Mouse (Mus musculus) cerebral cortex, adult 2 months (tissue): ENCODE data around the gene Reln.

ENCODE experiments used
- WGBS: fragments of 180-500 bp; shearing (Covaris S2); methylation state at CpG from one replicate; pipeline ENCODE4 v1.1.7; 2018; 5-methylcytosine and 5-hydroxymethylcytosine counted together

Reln gene

DNA sequence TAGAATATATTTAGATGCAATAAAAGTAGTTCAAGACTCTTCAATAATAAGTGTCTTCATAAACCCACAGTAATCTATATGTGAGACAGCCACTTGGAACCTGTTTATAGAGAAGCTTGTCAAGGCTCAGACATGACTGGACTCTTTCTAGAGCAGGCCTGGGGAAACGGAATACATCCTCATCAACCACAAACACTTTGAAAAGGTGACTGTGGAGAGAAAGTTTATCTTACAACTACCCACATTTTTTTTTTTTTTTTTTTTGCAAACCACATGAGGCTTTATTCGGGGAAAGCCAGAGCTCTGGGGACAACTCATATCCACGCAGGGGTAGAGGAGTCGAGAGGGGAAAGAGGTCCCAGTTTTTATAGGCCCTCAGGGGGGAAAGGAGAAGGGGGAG, 36.6 kb downstream of the Reln start:
- WGBS = 75% methylated on average over 4 of the region's 4 CpGs

DNA sequence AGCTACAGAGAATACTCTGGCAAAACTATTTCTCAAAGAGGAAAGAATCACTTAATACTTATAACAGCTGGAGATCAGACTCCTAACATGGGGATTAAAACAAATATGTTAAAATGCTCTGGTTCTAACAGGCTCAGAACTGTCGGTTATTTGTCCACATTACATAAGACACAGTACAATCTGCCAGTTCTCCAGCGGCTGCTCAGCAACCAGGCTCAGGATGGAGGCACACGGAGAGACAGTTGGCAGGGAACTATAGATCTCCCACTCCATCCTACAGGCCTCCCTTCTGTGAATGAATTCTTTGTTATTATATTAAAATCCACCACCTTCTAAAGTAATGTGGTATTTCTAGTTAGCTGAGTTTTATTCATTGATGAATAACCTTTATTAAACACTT, 37.4 kb downstream of the Reln start:
- WGBS = 25% methylated on average over 3 of the region's 3 CpGs

DNA sequence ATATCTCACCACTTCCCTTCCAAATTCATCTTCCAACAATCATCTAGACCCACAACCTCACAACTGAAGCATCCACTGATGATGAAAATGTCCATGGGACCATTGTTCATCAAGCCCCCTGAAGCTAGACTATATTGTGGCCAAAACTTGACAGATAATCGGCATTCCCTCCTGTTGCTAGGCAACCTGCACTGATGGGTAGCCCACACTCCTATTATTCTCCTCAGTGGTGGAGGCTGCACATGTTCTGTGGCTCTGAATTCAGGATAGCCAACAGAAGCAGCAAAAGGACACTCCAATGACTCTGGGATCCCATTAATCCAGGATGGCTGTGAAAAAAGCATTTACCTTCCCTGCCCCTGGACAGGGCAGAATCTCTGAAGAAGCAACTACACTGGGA, 40.8 kb downstream of the Reln start:
- 22% methylated on average over 1 of the region's 1 CpGs for WGBS

GRCm38 (mm10) chr5:22302309-22302708, 42.2 kb downstream of the Reln start:
- 58% methylated on average over 5 of the region's 5 CpGs for WGBS

DNA sequence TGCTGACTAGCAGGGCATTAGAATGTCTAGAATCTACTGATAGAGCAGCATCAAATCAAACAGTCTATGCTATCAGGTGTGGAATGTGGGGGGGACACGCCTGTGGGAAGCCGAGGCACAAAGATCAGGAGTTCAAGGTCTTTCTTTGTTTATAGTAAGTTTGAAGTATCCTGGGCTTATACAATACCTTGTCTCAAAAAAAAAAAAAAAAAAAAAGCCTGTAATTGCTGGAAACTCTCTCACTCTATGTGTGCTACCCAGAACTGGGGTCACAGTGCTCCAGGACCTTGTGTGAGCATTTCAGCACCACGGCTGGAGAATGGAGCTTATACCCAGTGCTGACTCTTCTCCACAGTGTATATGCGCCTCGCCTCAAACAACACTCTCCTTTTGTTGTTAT, 43.7 kb downstream of the Reln start:
- WGBS = 91% methylated on average over 5 of the region's 5 CpGs

DNA sequence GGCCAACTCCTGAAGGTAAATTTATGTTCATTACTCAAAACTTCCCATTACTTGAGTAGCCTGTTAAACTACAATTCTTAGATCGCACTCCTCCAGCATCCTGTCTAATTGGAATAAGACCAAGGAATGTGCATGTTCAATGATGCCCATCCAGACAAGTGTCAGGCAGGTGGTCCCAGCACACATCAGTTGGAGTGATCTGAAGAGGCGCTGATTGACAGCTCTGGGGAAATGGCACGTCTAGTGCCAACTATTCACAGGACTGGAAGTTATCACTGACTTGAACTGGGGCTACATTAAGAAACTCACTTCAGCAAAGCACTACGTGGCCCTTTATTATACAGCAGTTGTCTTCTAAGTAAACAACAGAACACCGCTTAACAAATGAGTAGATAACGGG, 44.5 kb downstream of the Reln start:
- 90% methylated on average over 6 of the region's 6 CpGs for WGBS

DNA sequence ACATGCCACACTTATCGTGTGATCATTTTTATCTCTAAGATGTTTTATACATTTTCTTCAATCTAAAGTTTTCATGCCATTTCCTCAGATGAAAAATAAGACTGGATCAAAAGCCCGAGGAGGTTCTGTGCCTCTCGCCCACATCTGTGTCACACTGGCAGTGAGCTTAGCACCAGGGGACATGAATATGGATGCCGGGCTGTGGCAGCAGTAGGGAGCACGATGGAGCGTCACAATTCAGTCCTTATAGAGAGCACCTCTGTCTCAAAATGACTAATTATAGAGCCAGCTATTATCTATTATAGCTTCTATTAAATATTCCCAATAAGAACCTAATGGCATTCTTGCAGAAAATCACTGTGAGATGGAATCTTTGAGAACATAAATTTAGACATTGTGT, 49.3 kb downstream of the Reln start:
- 64% methylated on average over 6 of the region's 6 CpGs for WGBS

GRCm38 (mm10) chr5:22291409-22291808, 53.1 kb downstream of the Reln start:
- WGBS = 78% methylated on average over 4 of the region's 4 CpGs

DNA sequence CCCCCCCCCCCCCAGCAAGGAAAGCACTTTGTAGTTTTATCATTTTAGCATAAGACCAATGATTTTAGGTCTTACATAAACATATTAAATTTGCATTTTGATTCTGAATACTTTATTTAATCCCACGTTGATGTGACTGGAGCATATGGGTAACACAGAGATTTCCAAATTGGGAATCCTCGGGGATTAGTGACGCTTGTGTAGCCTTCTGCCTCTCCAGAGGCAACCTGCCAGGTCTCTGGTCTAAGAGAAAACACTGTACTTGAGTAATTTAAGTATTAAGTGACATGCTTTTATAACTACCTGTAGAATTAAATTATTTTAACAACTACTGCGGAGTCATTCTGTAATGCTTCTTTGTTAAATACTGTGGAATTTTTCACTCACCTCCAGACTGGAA, 59.1 kb downstream of the Reln start:
- 45% methylated on average over 4 of the region's 4 CpGs for WGBS

- 70% methylated on average over 7 of the region's 7 CpGs for WGBS
Observed at GRCm38 (mm10) chr5:22282141-22282665, 62.3 kb downstream of the Reln start.

GRCm38 (mm10) chr5:22280534-22281164, 63.9 kb downstream of the Reln start:
- 86% methylated on average over 2 of the region's 2 CpGs for WGBS

DNA sequence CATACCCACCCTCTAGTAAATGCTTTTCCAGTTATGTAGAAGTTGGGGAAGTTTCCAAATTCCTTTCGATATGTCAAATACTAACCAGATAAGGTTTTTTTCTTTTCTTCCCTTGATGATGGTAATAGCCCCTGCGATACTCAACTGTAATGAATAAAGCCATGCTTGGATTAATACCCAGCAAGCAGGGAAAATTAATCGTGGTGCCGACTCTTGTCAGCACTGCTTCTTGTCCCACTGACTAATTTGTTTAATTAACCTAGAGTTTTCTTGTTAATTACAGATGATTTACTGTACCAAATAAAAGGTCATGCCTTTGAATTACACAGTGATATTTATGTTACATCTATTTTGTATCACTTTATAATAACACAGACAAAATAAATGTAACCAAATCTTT, 65.3 kb downstream of the Reln start:
- 69% methylated on average over 4 of the region's 4 CpGs for WGBS

GRCm38 (mm10) chr5:22274134-22274533, 70.4 kb downstream of the Reln start:
- WGBS = 71% methylated on average over 4 of the region's 4 CpGs

DNA sequence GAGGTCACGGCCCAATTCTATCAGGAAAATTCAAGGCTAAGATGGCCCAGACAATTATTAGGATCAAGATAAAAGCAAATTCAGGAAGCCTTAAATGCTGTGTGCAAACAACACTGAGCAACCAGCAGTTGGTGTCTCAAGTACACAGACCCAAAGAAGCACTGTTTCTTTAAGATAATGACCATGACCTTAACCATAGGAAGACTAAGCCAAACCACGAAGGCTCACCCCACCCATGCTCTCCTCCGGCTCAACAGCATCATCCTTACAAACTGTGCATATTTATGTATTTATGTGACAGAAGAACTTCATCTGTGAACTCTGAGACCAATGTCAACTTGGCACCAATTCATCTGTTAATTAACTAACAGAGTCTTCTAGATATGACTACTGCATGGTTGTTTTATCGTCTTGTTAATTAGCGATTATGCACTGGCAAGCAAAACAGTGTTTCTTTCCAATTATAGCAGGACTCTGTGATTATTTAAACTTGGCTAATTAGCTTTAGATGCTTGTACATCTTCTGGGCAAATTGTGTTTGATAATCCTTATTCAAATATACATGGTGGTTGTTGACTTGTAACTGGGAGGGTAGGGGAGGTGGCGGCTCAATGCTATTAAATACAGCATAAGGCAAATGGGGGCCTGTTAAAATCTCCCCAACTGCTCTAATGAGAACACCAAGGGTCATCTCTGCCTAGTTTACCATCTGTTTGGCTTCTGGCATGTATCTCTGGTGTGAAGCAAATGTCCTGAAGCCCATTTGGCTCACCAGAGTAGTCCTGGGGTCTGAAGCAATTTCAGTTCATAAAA, 77.8 kb downstream of the Reln start:
- WGBS = 79% methylated on average over 6 of the region's 6 CpGs

GRCm38 (mm10) chr5:22262351-22262765, 82.1 kb downstream of the Reln start:
- 67% methylated on average over 3 of the region's 3 CpGs for WGBS

GRCm38 (mm10) chr5:22255346-22255745, 89.2 kb downstream of the Reln start:
- WGBS = 88% methylated on average over 3 of the region's 3 CpGs

GRCm38 (mm10) chr5:22253910-22254309, 90.6 kb downstream of the Reln start:
- WGBS = 76% methylated on average over 3 of the region's 3 CpGs

- WGBS = 95% methylated on average over 6 of the region's 6 CpGs
Observed at GRCm38 (mm10) chr5:22253318-22253717, 91.2 kb downstream of the Reln start.

DNA sequence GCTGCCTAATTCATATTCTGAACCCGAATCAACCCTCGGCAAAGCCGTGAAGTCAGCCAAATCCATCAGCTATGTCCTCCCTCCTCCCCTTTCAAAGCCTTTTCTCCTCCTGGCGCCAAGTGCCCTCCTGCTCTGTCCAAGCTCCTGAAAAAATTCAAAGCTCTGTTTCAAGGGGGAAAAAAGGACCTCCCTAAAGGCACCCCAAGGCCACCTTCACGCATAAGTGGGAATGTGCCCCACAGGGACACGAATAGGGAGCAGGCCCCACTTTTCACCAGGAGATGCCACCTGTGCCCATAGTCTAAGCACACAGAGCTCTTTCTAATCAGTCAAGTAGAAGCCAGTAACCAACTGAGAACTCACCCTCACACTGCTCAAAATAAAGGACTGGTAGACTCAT, 96.7 kb downstream of the Reln start:
- 49% methylated on average over 6 of the region's 6 CpGs for WGBS

- 65% methylated on average over 1 of the region's 1 CpGs for WGBS
Observed at GRCm38 (mm10) chr5:22245056-22245455, 99.4 kb downstream of the Reln start.

DNA sequence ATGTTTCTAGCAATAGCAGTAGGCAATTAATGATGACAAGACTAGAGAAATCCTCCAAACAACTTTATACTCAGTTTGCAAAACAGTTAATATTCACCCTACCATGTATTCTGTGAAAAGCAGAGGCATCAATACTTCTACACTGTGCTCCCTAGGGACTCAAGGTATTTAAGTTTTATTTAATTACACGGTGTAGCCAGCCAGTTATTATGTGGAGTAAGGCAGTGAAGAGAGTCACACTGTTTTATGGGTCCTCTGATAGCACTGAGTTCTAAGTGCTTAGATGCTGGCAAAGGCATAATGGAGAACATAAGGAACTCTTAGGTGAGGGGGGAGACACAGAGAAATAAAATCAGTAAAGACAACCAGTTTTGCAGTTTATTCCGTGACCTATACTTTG, 101.0 kb downstream of the Reln start:
- 86% methylated on average over 2 of the region's 2 CpGs for WGBS

DNA sequence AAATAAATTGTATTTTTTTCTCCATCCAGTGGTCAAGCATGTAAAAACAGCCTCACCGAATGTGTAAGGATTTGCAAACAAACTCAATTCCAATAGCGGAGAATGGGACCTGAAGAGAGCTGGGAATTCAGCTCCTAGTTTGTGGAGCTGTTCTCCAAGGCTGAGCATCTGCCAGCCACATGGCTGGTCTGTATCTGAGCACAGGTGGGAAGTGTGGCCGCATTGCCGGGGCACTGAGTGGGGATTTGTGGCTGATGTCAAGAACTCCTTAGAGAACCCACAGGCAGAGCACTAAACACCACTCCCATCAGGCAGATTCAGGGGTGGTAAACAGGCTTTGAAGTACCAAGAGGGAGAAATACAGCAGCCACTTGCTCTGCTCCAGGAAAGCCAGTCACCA, 102.9 kb downstream of the Reln start:
- WGBS = 86% methylated on average over 4 of the region's 4 CpGs

DNA sequence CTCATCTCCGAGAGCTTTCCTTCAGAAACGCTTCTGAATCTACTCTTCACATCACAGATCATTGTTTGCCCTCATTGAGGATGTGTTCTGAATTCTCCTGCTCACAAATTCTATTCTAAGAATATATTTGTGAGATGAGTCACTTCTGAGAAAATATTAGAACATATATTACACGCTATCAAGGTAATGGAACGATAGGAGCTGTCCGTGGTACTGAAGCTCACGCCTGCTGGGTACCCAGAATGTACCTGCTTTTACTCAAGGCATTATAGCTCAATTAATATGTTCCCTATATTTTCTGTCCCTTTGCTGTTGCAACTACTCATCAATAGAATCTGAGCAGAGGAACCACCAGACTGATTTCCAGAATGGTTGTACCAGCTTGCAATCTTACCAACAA, 107.7 kb downstream of the Reln start:
- WGBS = 79% methylated on average over 6 of the region's 6 CpGs
